Mouse (Mus musculus) testis, adult 2 months (tissue): ENCODE measurements around the gene Gm44502.

Experiments used
- CTCF ChIP-seq: fragments of 200-500 bp; IDR thresholded peaks from 2 replicates; pipeline ENCODE4 v1.5.1; 2012; ENCODE audit warnings: low read depth, mild to moderate bottlenecking, inconsistent platforms, low read length, moderate library complexity; ENCODE audit not compliant: control insufficient read depth, insufficient read depth, insufficient replicate concordance
- POLR2A ChIP-seq: fragments of 200-500 bp; IDR thresholded peaks from 2 replicates; pipeline ENCODE4 v1.6.1; 2012; ENCODE audit warnings: low read depth, mild to moderate bottlenecking, inconsistent platforms, low read length, moderate library complexity; ENCODE audit not compliant: control insufficient read depth

DNA sequence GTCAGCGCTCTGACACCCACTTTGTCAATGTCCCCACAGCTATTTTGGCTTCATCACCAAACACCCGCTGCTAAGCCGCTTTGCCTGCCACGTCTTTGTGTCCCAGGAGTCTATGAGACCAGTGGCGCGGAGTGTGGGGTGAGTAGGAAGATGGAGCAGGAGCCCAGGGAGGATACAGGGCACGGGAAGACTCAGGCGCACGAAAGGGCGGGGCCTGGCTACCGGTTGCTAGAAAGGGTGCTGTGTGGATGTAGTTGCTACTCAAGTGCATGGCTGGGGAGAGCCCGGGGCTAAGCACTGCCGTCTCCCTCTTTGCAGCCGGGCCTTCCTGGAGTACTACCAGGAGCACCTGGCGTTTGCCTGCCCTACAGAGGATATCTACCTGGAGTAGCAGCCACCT, 31.8 kb upstream of the Gm44502 start:
- TF ChIP-seq CTCF (no peak), POLR2A (no peak)
